Mouse (Mus musculus) spleen, adult 2 months (tissue): ENCODE data around the gene Tmem38b. TPM values are rescaled to one million over a fixed set of nuclear protein-coding genes. Genes with fewer than 3 reads are reported as not detected.
A peak's percentile ranks its signal among the peaks of the same experiment; 100 is the strongest.

Experiments used
- DNase-seq, 2 experiments: peaks; one replicate each; pipeline versions ENCODE4 v3.0.0 to v3.0.0-alpha.2; 2012 to 2021; ENCODE audit warnings: low spot score in 2 of 2, low read depth in 1 of 2
- H3K27ac ChIP-seq: fragments of 200-500 bp; 2 replicates; pipeline ENCODE4 v1.5.1; 2012; ENCODE audit warnings: low read length, inconsistent platforms; ENCODE audit not compliant: insufficient read depth
- H3K27me3 ChIP-seq: fragments of 200-500 bp; 2 replicates; pipeline ENCODE4 v1.6.1; 2012; ENCODE audit warnings: mild to moderate bottlenecking, moderate library complexity, low read length, inconsistent platforms; ENCODE audit not compliant: control insufficient read depth, insufficient read depth
- H3K36me3 ChIP-seq: fragments of 200-500 bp; 2 replicates; pipeline ENCODE4 v1.6.1; 2012; ENCODE audit warnings: mild to moderate bottlenecking, low read length, inconsistent platforms; ENCODE audit not compliant: control insufficient read depth, insufficient read depth
- H3K4me1 ChIP-seq: fragments of 200-500 bp; 2 replicates; pipeline ENCODE4 v1.6.1; 2011; ENCODE audit warnings: inconsistent platforms; ENCODE audit not compliant: control insufficient read depth, insufficient read depth, insufficient read length
- H3K4me3 ChIP-seq: fragments of 200-500 bp; 2 replicates; pipeline ENCODE4 v1.5.1; 2011; ENCODE audit warnings: mild to moderate bottlenecking, inconsistent platforms; ENCODE audit not compliant: insufficient read depth, insufficient read length; ENCODE audit errors: extremely low read depth
- CTCF ChIP-seq: fragments of 200-500 bp; IDR thresholded peaks from 2 replicates; pipeline ENCODE4 v1.5.1; 2011; ENCODE audit warnings: mild to moderate bottlenecking, inconsistent platforms; ENCODE audit not compliant: insufficient read depth, insufficient read length, insufficient replicate concordance; ENCODE audit errors: extremely low read depth
- POLR2A ChIP-seq: fragments of 200-500 bp; IDR thresholded peaks from 2 replicates; pipeline ENCODE4 v1.6.1; 2011; ENCODE audit warnings: low read depth, low read length, inconsistent platforms
- WGBS: fragments of 180-500 bp; shearing (Covaris S2); methylation state at CpG from one replicate; pipeline ENCODE4 v1.1.7; 2018; 5-methylcytosine and 5-hydroxymethylcytosine counted together
- polyA plus RNA-seq: library from polyadenylated mRNA; depleted of rRNA; stranded (reverse); fragments of >200 nt; gene quantifications from 2 replicates; pipeline ENCODE4 v1.2.3, GENCODE M21; 2012

Tmem38b gene
- polyA plus RNA-seq, 1 experiment: 2.5 TPM

- 18% methylated on average over 18 of the region's 18 CpGs for WGBS
- peak; percentile 10 to 72 for DNase-seq
- H3K4me3 ChIP-seq: peak overlapping the region; percentile 34; the same call in 1 of the 2 replicates
Measured at GRCm38 (mm10) chr4:53859944-53860343, 34.1 kb downstream of the Tmem38b start.

DNA sequence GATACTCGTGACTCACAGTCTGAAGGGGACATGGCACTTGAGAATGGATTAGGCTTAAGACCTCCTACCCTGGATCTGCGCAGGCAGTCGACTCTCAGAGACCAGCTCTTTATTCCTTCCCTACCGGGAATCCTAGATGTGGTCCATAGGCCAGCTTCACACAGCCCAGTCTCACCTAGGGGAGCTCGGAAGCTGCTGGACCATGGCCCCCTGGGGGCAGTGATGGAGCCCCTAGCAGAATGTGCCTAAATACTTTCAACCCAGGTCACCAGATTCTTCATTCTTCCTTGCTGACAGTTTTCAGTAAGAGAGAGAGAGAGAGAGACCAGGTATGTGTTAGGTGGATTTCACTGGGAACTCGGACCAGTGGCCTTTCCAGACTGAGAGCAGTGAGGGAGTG lies 36.3 kb downstream of the Tmem38b start:
- H3K27ac ChIP-seq: no peak overlapping the region
- H3K27me3 ChIP-seq: no peaks in the 10 kb centered on the region
- no peaks in the 10 kb centered on the region for H3K4me1 ChIP-seq
- no peak overlapping the region for H3K4me3 ChIP-seq
- TF ChIP-seq CTCF: no peak
- no peak for TF ChIP-seq POLR2A
- 88% methylated on average over 6 of the region's 6 CpGs for WGBS
- no peaks in the 10 kb centered on the region for H3K36me3 ChIP-seq
- DNase-seq: no peak

More at GRCm38 (mm10) chr4:53859944-53860343, 34.1 kb downstream of the Tmem38b start:
- TF ChIP-seq POLR2A (no peak), CTCF (no peak)
- H3K27me3 ChIP-seq: no peaks in the 10 kb centered on the region
- H3K36me3 ChIP-seq: no peaks in the 10 kb centered on the region
- no peaks in the 10 kb centered on the region for H3K4me1 ChIP-seq
- no peak overlapping the region for H3K27ac ChIP-seq

DNA sequence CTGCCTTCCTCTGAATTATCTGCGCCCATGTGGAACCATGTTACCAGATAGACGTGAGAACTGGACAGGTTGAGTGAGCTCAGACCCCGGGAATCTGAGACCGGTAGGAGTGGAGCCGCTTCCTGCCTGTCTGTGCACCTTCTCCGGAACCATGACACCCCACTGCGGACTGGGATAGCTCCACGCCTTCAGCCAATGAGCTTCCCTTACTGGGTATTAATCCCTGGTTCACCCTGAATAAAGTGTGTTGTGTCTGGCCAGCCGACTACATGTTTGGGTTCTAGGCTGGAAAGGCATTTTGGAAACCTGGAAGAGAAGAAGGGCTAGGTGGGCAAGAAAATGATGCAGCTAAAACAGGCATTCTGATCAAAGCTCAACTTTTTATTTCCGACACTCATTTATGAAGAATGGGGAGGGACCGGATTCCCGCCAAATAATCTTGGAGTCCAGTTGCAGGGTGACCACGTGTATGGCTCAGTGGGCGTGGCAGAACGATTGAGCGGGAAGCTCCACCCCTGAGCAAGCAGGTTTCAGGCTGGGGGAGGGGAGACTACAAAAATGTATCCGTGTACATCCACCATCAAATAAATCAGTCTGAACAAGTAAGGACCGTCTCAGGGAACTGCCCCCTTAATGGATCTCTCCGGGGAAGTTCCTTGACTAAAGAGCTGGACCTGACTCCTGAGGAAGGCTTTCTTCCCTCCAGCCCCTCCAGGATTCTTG lies 38.4 kb downstream of the Tmem38b start:
- DNase-seq: no peak
- Histone ChIP-seq H3K36me3 (no peaks in the 10 kb centered on the region), H3K27ac (no peak overlapping the region), H3K4me3 (no peak overlapping the region), H3K4me1 (no peaks in the 10 kb centered on the region), H3K27me3 (no peaks in the 10 kb centered on the region)
- WGBS: 85% methylated on average over 19 of the region's 19 CpGs
- no peak for TF ChIP-seq CTCF
- no peak for TF ChIP-seq POLR2A

- no peak for DNase-seq
- Histone ChIP-seq H3K4me1 (no peaks in the 10 kb centered on the region), H3K36me3 (no peaks in the 10 kb centered on the region), H3K27me3 (no peaks in the 10 kb centered on the region), H3K27ac (no peak overlapping the region), H3K4me3 (no peak overlapping the region)
- TF ChIP-seq CTCF: no peak
- no peak for TF ChIP-seq POLR2A
Measured at GRCm38 (mm10) chr4:53866459-53866858, 40.6 kb downstream of the Tmem38b start.

GRCm38 (mm10) chr4:53878542-53879417 lies 52.9 kb downstream of the Tmem38b start:
- 84% methylated on average over 24 of the region's 24 CpGs for WGBS
- H3K27ac ChIP-seq: no peak overlapping the region
- no peaks in the 10 kb centered on the region for H3K27me3 ChIP-seq
- no peak for TF ChIP-seq POLR2A
- TF ChIP-seq CTCF: no peak
- no peak overlapping the region for H3K4me3 ChIP-seq
- no peaks in the 10 kb centered on the region for H3K4me1 ChIP-seq
- H3K36me3 ChIP-seq: no peaks in the 10 kb centered on the region
- DNase-seq: no peak

- WGBS: 88% methylated on average over 17 of the region's 17 CpGs
- Histone ChIP-seq H3K36me3 (no peaks in the 10 kb centered on the region), H3K4me3 (no peak overlapping the region), H3K27me3 (no peaks in the 10 kb centered on the region), H3K4me1 (no peaks in the 10 kb centered on the region), H3K27ac (no peak overlapping the region)
- TF ChIP-seq POLR2A: no peak
- no peak for TF ChIP-seq CTCF
- DNase-seq: no peak
Measured at GRCm38 (mm10) chr4:53882921-53883682, 57.3 kb downstream of the Tmem38b start.
